11 mouse cellular contexts compared by ENCODE assay signal in the genomic region with DNA sequence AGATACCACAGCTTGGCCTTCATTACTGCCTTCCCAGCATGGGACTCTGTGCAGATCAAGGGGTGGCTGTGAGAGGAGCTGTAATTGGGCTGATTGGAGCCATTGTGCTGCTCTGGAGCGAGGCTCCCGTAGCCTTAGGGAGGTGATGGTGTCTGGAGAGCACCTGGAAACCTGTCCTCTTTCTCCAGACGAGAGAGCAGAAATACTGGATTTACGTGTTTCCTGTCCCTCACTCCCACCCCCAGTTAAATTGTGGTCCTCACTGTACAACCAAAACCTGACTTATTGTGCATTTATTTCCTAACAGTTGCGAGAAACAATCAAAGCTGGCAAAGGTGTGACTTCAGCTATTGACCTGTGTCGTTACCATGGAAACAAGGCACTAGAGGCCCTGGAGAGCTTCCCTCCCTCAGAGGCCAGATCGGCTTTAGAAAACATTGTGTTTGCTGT. TPM values are rescaled to one million over a fixed set of nuclear protein-coding genes. Genes with fewer than 3 reads are reported as not detected.
DNase-seq lines count a peak whose midpoint lies in the region; ATAC-seq lines count a peak whose summit lies in the region.
"Had no signal": no experiment of that assay in that cellular context is flagged by ENCODE, and none has a peak within 500 bp of the region (broad histone marks: within the 10 kb centered on the region; RNA-seq: fewer than 3 reads in every experiment).

No protein-coding gene starts in this region.

- 0 out of 2 replicates have a peak overlapping the region, but pooled peaks have one; percentile 21 for H3K9ac ChIP-seq in hindbrain, embryonic 14.5 days
- H3K9ac ChIP-seq: embryonic facial prominence, embryonic 13.5 days; heart, embryonic 13.5 days had no signal

- ATAC-seq in hindbrain, embryonic 14.5 days (ENCODE audit: low FRiP score) = peak; percentile 68; the same call in 1 of the 2 replicates

- H3K4me2 ChIP-seq in hindbrain, embryonic 14.5 days (replicated peaks) = peak overlapping the region; percentile 22
- H3K4me2 ChIP-seq: embryonic facial prominence, embryonic 13.5 days; heart, embryonic 13.5 days; liver, embryonic 11.5 days had no signal

- H3K27me3 ChIP-seq in hindbrain, embryonic 14.5 days (ENCODE audit: control insufficient read depth, insufficient read depth, low read length) = no peaks in the 10 kb centered on the region
- H3K27me3 ChIP-seq in midbrain, embryonic 10.5 days (ENCODE audit: low read depth, poor library complexity, severe bottlenecking) = peaks cover 3% of the 10 kb centered on the region; the same call in 1 of the 2 replicates
- H3K27me3 ChIP-seq: embryonic facial prominence, embryonic 13.5 days; heart, embryonic 13.5 days had no signal

- H3K4me1 ChIP-seq in hindbrain, embryonic 14.5 days (replicated peaks; ENCODE audit: control insufficient read depth, insufficient read depth, low read length) = peaks cover 12% of the 10 kb centered on the region
- H3K4me1 ChIP-seq in midbrain, embryonic 10.5 days = peaks cover 40% of the 10 kb centered on the region

- 4% methylated on average over 7 of the region's 7 CpGs for WGBS in hindbrain, embryonic 14.5 days
- 13% methylated on average over 7 of the region's 7 CpGs for WGBS in midbrain, embryonic 10.5 days

- peak; percentile 56 for DNase-seq in MN1 (ENCODE audit: low spot score)
- DNase-seq in embryo, embryonic 10 days (ENCODE audit: low spot score) = peak; percentile 81
- DNase-seq in hindbrain, embryonic 14.5 days (ENCODE audit: low spot score) = peak; percentile 61
- DNase-seq in midbrain, embryonic 10.5 days (ENCODE audit: low spot score) = peak; percentile 45
- DNase-seq in B cell, adult 2 months = no peak
- DNase-seq in adrenal gland, adult 18-20 months (ENCODE audit: low spot score in 2 of 2) = no peak
- no peak for DNase-seq in layer of hippocampus, adult 9-11 months
- DNase-seq: right cerebral cortex, adult 18-20 months had no signal

- no peak overlapping the region for H3K4me3 ChIP-seq in hindbrain, embryonic 14.5 days (replicated peaks; ENCODE audit: low read length)
- no peak overlapping the region; the same call in 1 of the 2 replicates for H3K4me3 ChIP-seq in midbrain, embryonic 10.5 days
- H3K4me3 ChIP-seq: embryonic facial prominence, embryonic 13.5 days; heart, embryonic 13.5 days had no signal

- H3K36me3 ChIP-seq in hindbrain, embryonic 14.5 days (replicated peaks; ENCODE audit: control insufficient read depth, insufficient read depth) = no peaks in the 10 kb centered on the region
- 0 out of 2 replicates have a peak, but pooled peaks cover 5% of the 10 kb centered on the region for H3K36me3 ChIP-seq in midbrain, embryonic 10.5 days
- H3K36me3 ChIP-seq: embryonic facial prominence, embryonic 13.5 days had no signal

- no peaks in the 10 kb centered on the region for H3K9me3 ChIP-seq in hindbrain, embryonic 14.5 days (ENCODE audit: control insufficient read depth, low read length)
- H3K9me3 ChIP-seq in midbrain, embryonic 10.5 days (replicated peaks) = no peaks in the 10 kb centered on the region
- H3K9me3 ChIP-seq: embryonic facial prominence, embryonic 13.5 days; heart, embryonic 13.5 days had no signal

- peak overlapping the region; percentile 89 for H3K27ac ChIP-seq in hindbrain, embryonic 14.5 days
- H3K27ac ChIP-seq in midbrain, embryonic 10.5 days (replicated peaks) = peak overlapping the region; percentile 74
- H3K27ac ChIP-seq: heart, embryonic 13.5 days had no signal

RNA-seq across cellular contexts. Expression of a gene that starts 39.1 kb away (rescaled TPM):
- 3.1 and 4.8 TPM in 2 replicates for polyA plus RNA-seq in hindbrain, embryonic 14.5 days (2014; fragmentation: Nextera tagmentation; extraction: Ambion mirVana)
- 7.5 and 7.7 TPM in 2 replicates for polyA plus RNA-seq in midbrain, embryonic 10.5 days (2016; fragmentation: Nextera tagmentation; extraction: Ambion mirVana)
- total RNA-seq in adrenal gland, adult 18-20 months (2021) = 1 to 10 TPM; 3.9 to 4.7 TPM

Comparison
In these comparisons a context has a peak if more than half of its experiments do, and no peak if none do; other contexts are left out.
1. DNase-seq: peak in MN1 (single experiment), embryo, embryonic 10 days (single experiment), hindbrain, embryonic 14.5 days (single experiment) and midbrain, embryonic 10.5 days (single experiment); none in B cell, adult 2 months (0 of 2), adrenal gland, adult 18-20 months (0 of 2) and layer of hippocampus, adult 9-11 months (single experiment).